Mouse (Mus musculus): ENCODE measurements at regions not wholly inside any gene's neighbourhood (a gene's known extent, or its start where the extent isn't known, plus 50 kb on each side); places are given as distances from the start of the nearest gene placed in this dataset.

DNA sequence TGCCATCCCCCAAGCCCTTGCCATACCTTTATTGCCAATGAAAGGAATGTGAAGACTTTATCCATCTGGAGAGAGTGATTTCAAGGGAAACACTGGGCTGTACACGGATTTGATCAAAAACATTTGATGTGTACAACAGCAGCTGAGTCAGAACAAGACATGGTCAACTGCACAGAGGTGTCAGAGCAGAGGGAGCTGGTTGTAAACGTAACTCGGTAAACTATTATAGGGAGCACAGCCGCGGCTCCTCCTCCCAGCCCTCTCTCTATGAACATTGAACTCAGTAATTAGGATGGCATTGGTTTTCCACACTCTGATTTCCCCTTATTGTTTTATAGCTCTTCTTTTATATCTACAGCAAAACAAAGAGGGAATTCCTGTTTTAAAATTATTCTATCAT, 750.8 kb upstream of the Intu start:
- no peak for TF ChIP-seq CTCF (IDR thresholded peaks at IDR 0.05; ENCODE audit: extremely low read depth, insufficient read depth, insufficient read length, insufficient replicate concordance)
- TF ChIP-seq POLR2A (IDR thresholded peaks at IDR 0.05; ENCODE audit: low read depth, low read length): no peak

All from spleen, adult 2 months (tissue).